Mouse (Mus musculus) midbrain, embryonic 14.5 days (tissue): ENCODE measurements around the gene Srarp. TPM values are rescaled to one million over a fixed set of nuclear protein-coding genes. Genes with fewer than 3 reads are reported as not detected.
A peak's percentile ranks its signal among the peaks of the same experiment; 100 is the strongest.

Experiments used
- ATAC-seq: fragments of 200-750 bp; cut with Nextera tagmentation; 2 replicates; pipeline ENCODE4 v1.8.0; 2017; ENCODE audit warnings: moderate number of reproducible peaks, moderate library complexity; ENCODE audit not compliant: low FRiP score, low TSS enrichment
- DNase-seq: peaks from one replicate; pipeline ENCODE4 v3.0.0-alpha.2; 2015
- H3K27ac ChIP-seq: fragments of 300-500 bp; sonication (generic); replicated peaks from 2 replicates; pipeline ENCODE4 v1.5.1; 2014; ENCODE audit warnings: mild to moderate bottlenecking, low read depth, low read length, moderate library complexity
- H3K27me3 ChIP-seq: fragments of 300-500 bp; sonication (generic); 2 replicates; pipeline ENCODE4 v1.6.1; 2014; ENCODE audit warnings: low read length, control low read depth, mixed read lengths; ENCODE audit not compliant: control insufficient read depth, insufficient read depth
- H3K36me3 ChIP-seq: fragments of 300-500 bp; sonication (generic); 2 replicates; pipeline ENCODE4 v1.6.1; 2014; ENCODE audit warnings: low read length, control low read depth; ENCODE audit not compliant: control insufficient read depth, insufficient read depth
- H3K4me1 ChIP-seq: fragments of 300-500 bp; sonication (generic); 2 replicates; pipeline ENCODE4 v1.6.1; 2014; ENCODE audit warnings: mild to moderate bottlenecking, antibody characterized with exemption, low read length, control low read depth; ENCODE audit not compliant: control insufficient read depth, insufficient read depth
- H3K4me2 ChIP-seq: fragments of 300-500 bp; sonication (generic); 2 replicates; pipeline ENCODE4 v1.6.1; 2014; ENCODE audit warnings: mild to moderate bottlenecking, low read length, moderate library complexity
- H3K4me3 ChIP-seq: fragments of 300-500 bp; sonication (generic); replicated peaks from 2 replicates; pipeline ENCODE4 v1.5.1; 2014; ENCODE audit warnings: low read depth, low read length
- H3K9ac ChIP-seq: fragments of 300-500 bp; sonication (generic); replicated peaks from 2 replicates; pipeline ENCODE4 v1.6.1; 2014; ENCODE audit warnings: mild to moderate bottlenecking, low read length, moderate library complexity
- H3K9me3 ChIP-seq: fragments of 300-500 bp; sonication (generic); 2 replicates; pipeline ENCODE4 v1.6.1; 2016; ENCODE audit warnings: low read length, control low read depth, mixed read lengths; ENCODE audit not compliant: control insufficient read depth
- WGBS: fragments of 180-500 bp; shearing (Covaris S2); extraction: QIAGEN DNeasy Blood & Tissue Kit; methylation state at CpG from one replicate; pipeline ENCODE4 v1.1.7; 2014; 5-methylcytosine and 5-hydroxymethylcytosine counted together
- polyA plus RNA-seq: library from polyadenylated mRNA; unstranded; fragments of >200 nt; fragmentation: Nextera tagmentation; extraction: Ambion mirVana; gene quantifications from 2 replicates; pipeline ENCODE4 v1.2.1, GENCODE M21; 2014

Gene Srarp
- 0.24 and 0.74 TPM in 2 replicates for polyA plus RNA-seq

DNA sequence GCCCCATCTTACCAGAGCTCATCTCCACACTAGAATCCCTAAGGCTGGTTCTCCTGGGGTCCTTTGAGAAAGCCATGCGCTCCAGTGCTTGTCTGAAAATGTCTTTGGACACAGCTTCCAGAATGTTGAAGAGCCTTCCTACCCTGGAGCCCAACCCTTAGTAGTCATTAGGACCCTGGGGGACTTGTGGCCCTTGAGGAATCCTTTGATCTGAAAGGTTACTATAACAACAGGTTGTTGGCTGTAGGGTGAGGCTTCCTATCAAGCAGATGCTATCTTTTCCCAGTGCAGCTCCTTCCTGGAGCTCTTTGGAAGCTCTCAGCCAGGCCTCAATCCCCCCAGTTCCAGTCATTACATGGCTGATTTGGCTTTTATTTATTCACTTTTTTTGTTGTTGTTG is at the start of gene Srarp:
Srarp (minus strand) TSS at position 132 of the 400 bp plus-strand sequence.
- Histone ChIP-seq H3K9me3 (no peaks in the 10 kb centered on the region), H3K4me2 (no peak within 1 kb of the TSS), H3K36me3 (no peaks in the 10 kb centered on the region), H3K4me1 (no peaks in the 10 kb centered on the region), H3K4me3 (no peak within 1 kb of the TSS), H3K27ac (no peak within 1 kb of the TSS), H3K27me3 (no peaks in the 10 kb centered on the region), H3K9ac (no peak within 1 kb of the TSS)
- WGBS = 93% methylated on average over 1 of the region's 1 CpGs
- ATAC-seq = no peak
- DNase-seq = no peak

DNA sequence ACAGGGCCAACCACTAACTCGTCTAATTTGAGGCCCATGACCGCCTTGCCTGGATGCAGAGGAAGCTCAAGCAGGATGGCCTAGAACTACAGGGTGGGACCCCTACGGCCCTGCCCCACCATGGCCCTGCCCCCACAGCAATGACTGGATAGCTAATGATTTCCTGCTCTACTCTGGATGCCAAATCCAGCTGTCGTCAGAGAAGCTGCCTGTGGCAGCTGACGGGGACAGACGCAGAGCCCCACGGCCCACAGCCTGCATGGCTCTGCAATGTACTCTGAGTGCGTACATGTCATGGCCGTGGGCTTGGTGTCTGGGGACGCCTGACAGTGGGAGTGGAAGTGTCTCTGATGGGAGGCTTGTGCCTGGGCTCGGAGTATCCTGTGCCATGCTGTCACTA is 48.2 kb upstream of the Srarp start:
- Histone ChIP-seq H3K4me3 (no peak overlapping the region), H3K9ac (no peak overlapping the region), H3K36me3 (peaks cover 94% of the 10 kb centered on the region), H3K4me1 (no peaks in the 10 kb centered on the region), H3K4me2 (no peak overlapping the region), H3K9me3 (no peaks in the 10 kb centered on the region), H3K27me3 (no peaks in the 10 kb centered on the region), H3K27ac (no peak overlapping the region)
- ATAC-seq (no peak), DNase-seq (no peak)
- 91% methylated on average over 11 of the region's 11 CpGs for WGBS

DNA sequence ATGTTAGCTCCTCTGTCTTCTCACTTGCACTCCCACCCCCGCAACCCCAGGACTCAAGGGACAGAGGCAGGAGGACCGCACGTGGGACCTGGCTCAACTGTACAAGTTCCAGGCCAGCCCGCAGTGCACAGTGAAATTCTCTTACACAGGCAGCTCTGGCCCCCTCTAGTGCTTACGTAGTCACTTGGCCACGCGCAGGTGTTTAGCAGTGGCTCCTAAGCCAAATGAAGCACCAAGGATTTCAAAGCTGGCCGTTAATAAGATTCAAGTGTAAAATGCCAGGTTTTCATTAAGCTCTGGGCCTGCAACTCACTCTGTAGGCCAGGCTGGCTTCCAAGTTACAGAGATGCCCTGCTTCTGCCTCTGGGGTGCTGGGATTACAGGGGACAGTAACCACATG is 43.5 kb upstream of the Srarp start:
- DNase-seq (no peak), ATAC-seq (no peak)
- WGBS = 95% methylated on average over 8 of the region's 8 CpGs
- no peak overlapping the region for H3K27ac ChIP-seq
- H3K4me2 ChIP-seq = no peak overlapping the region
- H3K4me3 ChIP-seq = no peak overlapping the region
- H3K9me3 ChIP-seq = no peaks in the 10 kb centered on the region
- no peaks in the 10 kb centered on the region for H3K27me3 ChIP-seq
- no peak overlapping the region for H3K9ac ChIP-seq
- no peaks in the 10 kb centered on the region for H3K4me1 ChIP-seq
- peaks cover 97% of the 10 kb centered on the region for H3K36me3 ChIP-seq

DNA sequence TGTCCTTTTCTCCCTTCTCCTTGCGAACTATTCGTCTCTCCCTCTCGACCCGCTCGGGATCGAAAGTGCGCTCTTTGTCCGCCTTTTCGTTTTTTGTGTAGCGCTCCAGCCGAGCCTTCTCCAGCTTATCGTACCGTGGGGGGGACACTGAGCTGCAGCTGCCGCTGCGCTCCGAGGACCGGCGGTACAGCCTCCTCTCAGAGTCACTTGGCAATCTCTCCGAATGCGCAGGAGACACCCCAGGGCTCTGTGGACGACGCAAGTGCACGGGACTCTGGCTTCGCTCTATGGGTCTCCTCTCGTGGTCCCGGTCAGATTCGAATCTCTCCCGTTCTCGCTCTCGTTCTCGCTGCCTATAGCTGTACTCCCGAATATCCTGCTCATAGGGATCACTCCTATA is 42.9 kb upstream of the Srarp start:
- H3K27ac ChIP-seq = no peak overlapping the region
- peaks cover 97% of the 10 kb centered on the region for H3K36me3 ChIP-seq
- H3K27me3 ChIP-seq = no peaks in the 10 kb centered on the region
- no peak for DNase-seq
- H3K9me3 ChIP-seq = no peaks in the 10 kb centered on the region
- 94% methylated on average over 32 of the region's 32 CpGs for WGBS
- no peak overlapping the region for H3K9ac ChIP-seq
- no peak overlapping the region for H3K4me2 ChIP-seq
- H3K4me1 ChIP-seq = no peaks in the 10 kb centered on the region
- ATAC-seq = no peak
- H3K4me3 ChIP-seq = no peak overlapping the region

DNA sequence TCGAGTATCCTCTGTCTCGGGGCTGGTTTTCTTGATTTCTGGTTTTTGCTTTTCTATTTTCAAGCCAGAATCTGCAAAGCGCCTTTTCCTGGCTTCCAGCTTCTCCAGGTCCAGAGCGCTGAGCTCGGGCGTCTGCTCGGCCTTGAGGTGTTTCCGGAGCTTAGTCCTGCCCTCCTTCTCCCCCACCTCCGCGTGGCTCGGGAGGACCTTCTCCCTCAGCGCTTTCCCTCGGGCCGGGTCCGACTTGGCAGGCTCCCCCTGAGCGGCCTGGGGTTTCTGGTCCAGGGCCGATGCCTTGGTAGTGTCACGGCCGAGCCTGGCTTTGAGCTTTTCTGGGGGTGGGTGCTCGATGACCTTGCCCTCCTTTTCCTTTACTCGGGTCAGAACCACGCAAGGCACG is 42.3 kb upstream of the Srarp start:
- peaks cover 97% of the 10 kb centered on the region for H3K36me3 ChIP-seq
- 88% methylated on average over 23 of the region's 23 CpGs for WGBS
- DNase-seq = no peak

DNA sequence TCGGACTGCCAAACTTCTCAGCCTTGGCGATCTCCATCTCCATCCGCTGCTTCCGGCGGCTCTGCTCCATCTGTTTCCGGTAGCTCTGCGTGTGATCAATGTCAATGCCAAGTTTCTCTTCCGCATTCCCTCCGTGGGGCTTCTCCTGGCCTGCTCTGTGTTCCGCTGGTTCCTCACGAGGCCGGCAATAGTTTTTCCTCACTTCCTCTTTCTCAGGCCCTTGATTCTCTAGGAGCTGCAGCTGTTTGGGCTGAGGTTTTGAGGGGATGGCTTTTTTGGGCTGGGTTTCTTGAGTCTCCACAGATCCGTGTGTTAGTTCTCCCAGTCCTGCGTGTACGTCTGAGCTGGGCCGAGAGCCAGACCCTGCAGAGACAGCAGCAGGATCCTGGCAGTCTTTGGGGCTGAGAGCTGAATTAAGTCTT is 41.8 kb upstream of the Srarp start:
- WGBS = 90% methylated on average over 16 of the region's 16 CpGs
- DNase-seq = peak; percentile 34
- Histone ChIP-seq H3K4me2 (no peak overlapping the region), H3K4me1 (no peaks in the 10 kb centered on the region), H3K36me3 (peaks cover 97% of the 10 kb centered on the region), H3K9me3 (no peaks in the 10 kb centered on the region), H3K27me3 (no peaks in the 10 kb centered on the region), H3K4me3 (no peak overlapping the region), H3K27ac (0 out of 2 replicates have a peak overlapping the region, but pooled peaks have one; percentile 33), H3K9ac (no peak overlapping the region)
- ATAC-seq = no peak

More for the DNA sequence above, 42.3 kb upstream of the Srarp start:
- peak overlapping the region; percentile 37; the same call in 1 of the 2 replicates for H3K27ac ChIP-seq
- no peaks in the 10 kb centered on the region for H3K4me1 ChIP-seq
- no peak overlapping the region for H3K4me3 ChIP-seq
- no peaks in the 10 kb centered on the region for H3K27me3 ChIP-seq
- H3K9ac ChIP-seq = no peak overlapping the region
- H3K9me3 ChIP-seq = no peaks in the 10 kb centered on the region
- H3K4me2 ChIP-seq = no peak overlapping the region
- ATAC-seq = no peak

DNA sequence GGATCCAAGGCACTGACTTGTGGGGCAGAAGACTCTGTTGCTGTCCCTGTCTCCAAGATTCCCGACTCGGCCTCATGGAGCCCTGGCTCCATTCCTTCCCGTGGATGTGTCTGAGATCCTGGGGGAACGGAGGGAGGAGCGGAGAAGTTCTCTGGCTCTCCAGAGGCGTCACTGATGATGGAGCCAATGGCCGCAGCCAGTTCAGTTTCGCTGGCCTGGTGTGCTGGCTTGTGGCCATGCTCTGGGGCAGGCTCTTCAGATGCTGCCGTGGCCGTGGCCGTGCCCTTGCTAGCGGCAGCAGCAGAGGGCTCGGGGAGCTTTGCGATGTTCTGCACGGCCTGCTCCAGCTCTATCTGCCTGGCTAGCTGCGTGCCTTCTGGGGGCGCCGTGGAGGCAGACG is 38.5 kb upstream of the Srarp start:
- DNase-seq = no peak
- no peak overlapping the region for H3K4me3 ChIP-seq
- WGBS = 89% methylated on average over 19 of the region's 19 CpGs
- H3K9ac ChIP-seq = no peak overlapping the region
- no peaks in the 10 kb centered on the region for H3K9me3 ChIP-seq
- no peaks in the 10 kb centered on the region for H3K4me1 ChIP-seq
- H3K27ac ChIP-seq = no peak overlapping the region
- peaks cover 100% of the 10 kb centered on the region for H3K36me3 ChIP-seq
- ATAC-seq = no peak
- no peaks in the 10 kb centered on the region for H3K27me3 ChIP-seq
- no peak overlapping the region for H3K4me2 ChIP-seq

DNA sequence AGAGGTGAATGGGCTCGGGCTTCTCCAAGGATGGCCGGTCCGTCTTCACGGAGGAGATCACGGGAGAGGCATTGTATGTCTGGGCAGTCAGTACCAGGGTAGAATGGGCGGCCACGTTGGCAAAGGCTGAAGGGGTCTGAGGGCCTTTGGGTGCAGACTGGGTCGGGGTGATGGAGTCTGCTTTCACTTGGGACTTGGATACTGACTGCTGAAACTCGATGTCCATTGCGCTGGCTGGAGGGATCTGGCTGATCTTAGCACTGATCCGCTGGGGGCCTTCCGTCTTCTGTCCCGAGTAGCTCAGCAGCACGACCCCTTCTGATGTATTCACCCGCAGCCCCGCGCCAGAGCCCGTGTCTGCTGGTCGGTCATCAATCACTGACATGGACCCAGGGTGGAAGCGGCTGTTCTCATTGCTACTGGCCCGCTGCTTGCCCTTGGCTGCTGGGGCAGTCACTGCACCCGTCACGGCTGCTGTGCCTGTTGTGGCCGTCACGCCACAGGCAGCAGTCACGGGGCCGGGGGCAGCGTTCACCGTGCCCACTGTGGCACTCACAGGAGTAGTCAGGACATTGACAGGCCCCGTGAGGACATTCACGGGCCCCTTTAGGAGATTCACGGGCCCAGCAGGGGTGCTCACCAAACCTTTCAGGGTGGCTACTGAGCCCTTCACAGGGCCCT is 36.9 kb upstream of the Srarp start:
- H3K4me2 ChIP-seq = no peak overlapping the region
- DNase-seq (no peak), ATAC-seq (no peak)
- no peak overlapping the region for H3K9ac ChIP-seq
- no peaks in the 10 kb centered on the region for H3K27me3 ChIP-seq
- no peak overlapping the region for H3K4me3 ChIP-seq
- H3K36me3 ChIP-seq = peaks cover 100% of the 10 kb centered on the region
- H3K27ac ChIP-seq = no peak overlapping the region
- no peaks in the 10 kb centered on the region for H3K9me3 ChIP-seq
- H3K4me1 ChIP-seq = no peaks in the 10 kb centered on the region
- 90% methylated on average over 32 of the region's 32 CpGs for WGBS

DNA sequence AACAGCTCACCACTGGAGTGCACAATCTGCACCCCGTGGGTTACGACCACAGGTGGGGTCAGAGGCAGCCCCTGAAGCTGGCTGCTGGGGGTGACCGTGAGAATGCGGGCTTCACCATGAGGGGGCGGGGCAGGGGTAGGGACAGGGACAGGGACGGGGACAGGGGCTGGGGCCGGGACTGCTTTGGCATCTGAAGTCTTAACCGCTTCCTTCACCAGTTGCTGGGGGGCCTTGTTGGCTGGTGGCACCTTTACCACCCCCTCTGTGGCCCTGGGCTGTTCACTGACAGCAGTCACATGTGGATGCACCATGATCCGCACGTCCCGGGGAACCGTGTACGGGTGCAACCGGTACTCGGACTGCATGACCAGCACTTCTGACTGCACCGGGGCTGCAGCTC is 35.6 kb upstream of the Srarp start:
- H3K27ac ChIP-seq = no peak overlapping the region
- H3K36me3 ChIP-seq = peaks cover 100% of the 10 kb centered on the region
- H3K4me2 ChIP-seq = no peak overlapping the region
- no peaks in the 10 kb centered on the region for H3K9me3 ChIP-seq
- DNase-seq (no peak), ATAC-seq (no peak)
- WGBS = 97% methylated on average over 16 of the region's 16 CpGs
- H3K4me3 ChIP-seq = no peak overlapping the region
- no peaks in the 10 kb centered on the region for H3K27me3 ChIP-seq
- no peak overlapping the region for H3K9ac ChIP-seq
- no peaks in the 10 kb centered on the region for H3K4me1 ChIP-seq
